Comparison of ENCODE assay signal across 8 mouse cellular contexts in genomic region chr13:81385597-81386362, GRCm38 (mm10).
DNase-seq lines count a peak whose midpoint lies in the region; ATAC-seq and TF ChIP-seq lines count a peak whose summit lies in the region.

No protein-coding gene starts in this region.

- no peaks in the 10 kb centered on the region for H3K9me3 ChIP-seq in forebrain, postnatal 0 days (ENCODE audit: low read length)
- no peaks in the 10 kb centered on the region for H3K9me3 ChIP-seq in forebrain, embryonic 16.5 days (ENCODE audit: control insufficient read depth, low read length)
- H3K9me3 ChIP-seq in kidney, embryonic 14.5 days (ENCODE audit: control insufficient read depth, low read length) = no peaks in the 10 kb centered on the region
- H3K9me3 ChIP-seq in liver, embryonic 12.5 days (replicated peaks) = no peaks in the 10 kb centered on the region

- no peak for ATAC-seq in forebrain, postnatal 0 days
- ATAC-seq in forebrain, embryonic 16.5 days = no peak
- 0 out of 2 replicates have a peak, but pooled peaks have one; percentile 12 for ATAC-seq in kidney, embryonic 14.5 days (ENCODE audit: low FRiP score, low TSS enrichment)
- ATAC-seq in erythroid progenitor cell, adult 5-6 weeks (replicated peaks; ENCODE audit: low FRiP score, poor library complexity, severe bottlenecking) = no peak
- no peak for ATAC-seq in liver, embryonic 12.5 days

- H3K4me2 ChIP-seq in forebrain, postnatal 0 days (ENCODE audit: low read depth) = no peak overlapping the region
- H3K4me2 ChIP-seq in forebrain, embryonic 16.5 days (ENCODE audit: low read length) = no peak overlapping the region
- no peak overlapping the region for H3K4me2 ChIP-seq in kidney, embryonic 14.5 days (replicated peaks; ENCODE audit: low read depth, low read length)
- H3K4me2 ChIP-seq in liver, embryonic 12.5 days = no peak overlapping the region

- TF ChIP-seq CTCF in forebrain, postnatal 0 days (IDR thresholded peaks at IDR 0.05; ENCODE audit: low read depth) = no peak
- TF ChIP-seq CTCF in layer of hippocampus, adult 2 months (conservative IDR thresholded peaks at IDR 0.05) = no peak

- H3K4me1 ChIP-seq in forebrain, postnatal 0 days (ENCODE audit: insufficient read depth) = no peaks in the 10 kb centered on the region
- H3K4me1 ChIP-seq in forebrain, embryonic 16.5 days (replicated peaks; ENCODE audit: control insufficient read depth, insufficient read depth, low read length) = no peaks in the 10 kb centered on the region
- H3K4me1 ChIP-seq in kidney, embryonic 14.5 days (ENCODE audit: control insufficient read depth, insufficient read depth, low read length) = no peaks in the 10 kb centered on the region
- no peaks in the 10 kb centered on the region for H3K4me1 ChIP-seq in liver, embryonic 12.5 days

- no peak overlapping the region for H3K9ac ChIP-seq in forebrain, postnatal 0 days
- H3K9ac ChIP-seq in forebrain, embryonic 16.5 days (replicated peaks; ENCODE audit: low read depth, low read length) = no peak overlapping the region
- no peak overlapping the region for H3K9ac ChIP-seq in kidney, embryonic 14.5 days (ENCODE audit: low read depth, low read length)
- H3K9ac ChIP-seq in liver, embryonic 12.5 days = no peak overlapping the region

- H3K27me3 ChIP-seq in forebrain, postnatal 0 days (ENCODE audit: insufficient read depth, low read length) = no peaks in the 10 kb centered on the region
- no peaks in the 10 kb centered on the region for H3K27me3 ChIP-seq in forebrain, embryonic 16.5 days (replicated peaks; ENCODE audit: control insufficient read depth, insufficient read depth, low read length)
- H3K27me3 ChIP-seq in kidney, embryonic 14.5 days (ENCODE audit: control insufficient read depth, insufficient read depth, low read length) = no peaks in the 10 kb centered on the region
- no peaks in the 10 kb centered on the region for H3K27me3 ChIP-seq in liver, embryonic 12.5 days (replicated peaks)

- no peak overlapping the region for H3K4me3 ChIP-seq in forebrain, postnatal 0 days (ENCODE audit: low read depth, low read length)
- no peak overlapping the region for H3K4me3 ChIP-seq in forebrain, embryonic 16.5 days (replicated peaks; ENCODE audit: low read length)
- no peak overlapping the region for H3K4me3 ChIP-seq in kidney, embryonic 14.5 days (ENCODE audit: low read length)
- no peak overlapping the region for H3K4me3 ChIP-seq in liver, embryonic 12.5 days
- no peak overlapping the region for H3K4me3 ChIP-seq in layer of hippocampus, adult 2 months

- H3K27ac ChIP-seq in forebrain, postnatal 0 days (ENCODE audit: low read depth, low read length) = no peak overlapping the region
- no peak overlapping the region for H3K27ac ChIP-seq in forebrain, embryonic 16.5 days (ENCODE audit: low read length)
- no peak overlapping the region for H3K27ac ChIP-seq in kidney, embryonic 14.5 days (ENCODE audit: low read depth, low read length)
- H3K27ac ChIP-seq in liver, embryonic 12.5 days = no peak overlapping the region
- H3K27ac ChIP-seq in layer of hippocampus, adult 2 months = no peak overlapping the region

- peak; percentile 29 for DNase-seq in forebrain, postnatal 0 days
- peak; percentile 42 to 60 for DNase-seq in adrenal gland, postnatal 36 days
- peak; percentile 33 for DNase-seq in lung, postnatal 14 days
- no peak for DNase-seq in layer of hippocampus, adult 2 months (ENCODE audit: low spot score in 2 of 2)

- no peaks in the 10 kb centered on the region for H3K36me3 ChIP-seq in forebrain, postnatal 0 days (ENCODE audit: insufficient read depth)
- H3K36me3 ChIP-seq in forebrain, embryonic 16.5 days (ENCODE audit: control insufficient read depth, insufficient read depth) = no peaks in the 10 kb centered on the region
- H3K36me3 ChIP-seq in kidney, embryonic 14.5 days (ENCODE audit: control insufficient read depth, insufficient read depth, low read length) = no peaks in the 10 kb centered on the region
- H3K36me3 ChIP-seq in liver, embryonic 12.5 days = no peaks in the 10 kb centered on the region

- WGBS in forebrain, postnatal 0 days = 83% methylated on average over 4 of the region's 4 CpGs
- WGBS in forebrain, embryonic 16.5 days = 79% methylated on average over 4 of the region's 4 CpGs
- 77% methylated on average over 4 of the region's 4 CpGs for WGBS in kidney, embryonic 14.5 days
- WGBS in liver, embryonic 12.5 days (ENCODE audit: insufficient replicate concordance) = 58% methylated on average over 4 of the region's 4 CpGs

Comparison
In these comparisons a context has a peak if more than half of its experiments do, and no peak if none do; other contexts are left out.
1. DNase-seq: peak in forebrain, postnatal 0 days (single experiment), adrenal gland, postnatal 36 days (2 of 2) and lung, postnatal 14 days (single experiment); none in layer of hippocampus, adult 2 months (0 of 2).